Mouse (Mus musculus) heart, postnatal 0 days (tissue): ENCODE measurements at regions not wholly inside any gene's neighbourhood (a gene's known extent, or its start where the extent isn't known, plus 50 kb on each side); places are given as distances from the start of the nearest gene placed in this dataset.

ENCODE experiments used
- CTCF ChIP-seq: IDR thresholded peaks from 2 replicates; pipeline ENCODE4 v1.5.1; 2016; ENCODE audit warnings: antibody characterized with exemption, control low read depth, low read depth
- EP300 ChIP-seq: IDR thresholded peaks from 2 replicates; pipeline ENCODE4 v1.6.1; 2016; ENCODE audit warnings: antibody characterized with exemption, low read depth

GRCm38 (mm10) chr4:125211459-125212175, 84.0 kb upstream of the Zc3h12a start:
- TF ChIP-seq CTCF (no peak), EP300 (no peak)
